Mouse (Mus musculus) cortical plate, adult 2 months (tissue): ENCODE measurements around the gene Ankrd13a.

Experiments used
- CTCF ChIP-seq: fragments of 200-500 bp; IDR thresholded peaks from 2 replicates; pipeline ENCODE4 v1.5.1; 2011; ENCODE audit warnings: mild to moderate bottlenecking, control low read depth, low read length; ENCODE audit not compliant: insufficient read depth; ENCODE audit errors: extremely low read depth
- POLR2A ChIP-seq: fragments of 200-500 bp; IDR thresholded peaks from 2 replicates; pipeline ENCODE4 v1.6.1; 2011; ENCODE audit warnings: mild to moderate bottlenecking, low read length, control low read depth; ENCODE audit not compliant: insufficient read depth; ENCODE audit errors: extremely low read depth

DNA sequence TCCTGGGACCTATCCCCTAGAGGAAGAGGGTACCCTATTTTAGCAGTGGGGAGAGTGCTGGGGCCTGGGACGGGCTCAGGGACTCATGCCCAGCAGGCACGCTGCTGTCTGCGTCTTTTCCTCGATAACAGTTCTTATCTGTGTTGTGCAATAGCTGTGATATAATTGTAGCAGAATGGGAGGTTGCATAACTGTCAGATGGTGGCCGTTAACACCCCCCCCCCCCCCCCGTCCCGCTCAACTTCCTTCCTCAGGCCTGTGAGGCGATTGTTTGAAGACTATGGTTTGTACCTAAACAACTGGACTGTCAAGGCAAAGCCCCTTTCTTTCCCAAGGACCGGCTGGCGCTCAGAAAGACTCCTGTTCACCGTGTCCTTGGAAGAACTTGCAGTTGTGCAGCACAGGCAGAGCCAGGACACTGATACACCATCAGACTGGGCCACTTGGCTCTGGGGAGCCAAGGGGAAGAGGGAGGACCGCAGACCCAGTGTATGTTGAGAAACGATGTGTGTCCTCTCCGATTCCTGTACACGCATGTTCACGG, 10.2 kb downstream of the Ankrd13a start:
- TF ChIP-seq CTCF (no peak), POLR2A (no peak)
